Mouse (Mus musculus): ENCODE data around the gene Gm6502. TPM values are rescaled to one million over a fixed set of nuclear protein-coding genes. Genes with fewer than 3 reads are reported as not detected.
"Not testable (repeated sequence)": the region's sequence is repeated elsewhere in the genome, so short reads cannot be mapped to it uniquely, and the experiment has no call there.

The Gm6502 gene
- total RNA-seq (2014; rRNA removed), result not detected in 2 replicates
- polyA plus RNA-seq (2015; fragmentation: Nextera tagmentation; extraction: Ambion mirVana), result not detected in 2 replicates

- no CpG with 5 or more reads among the region's 2 CpGs for WGBS
- not testable (repeated sequence) for H3K36me3 ChIP-seq (ENCODE audit: insufficient read depth); H3K9me3 ChIP-seq (ENCODE audit: low read length); H3K4me2 ChIP-seq (ENCODE audit: low read depth); ATAC-seq; H3K9ac ChIP-seq; H3K27ac ChIP-seq (ENCODE audit: low read depth, low read length); H3K4me3 ChIP-seq (ENCODE audit: low read depth, low read length); H3K27me3 ChIP-seq (ENCODE audit: insufficient read depth, low read length); DNase-seq; H3K4me1 ChIP-seq (ENCODE audit: insufficient read depth)
Observed at GRCm38 (mm10) chr5:94314135-94314534, at the start of gene Gm6502. TSS of gene Gm6502 (plus strand) at chr5:94314435.

GRCm38 (mm10) chr5:94306696-94307095 lies 7.5 kb upstream of the Gm6502 start, which contains the start of gene A430089I19Rik:
TSS of gene A430089I19Rik (minus strand) at chr5:94306796.
- 92% methylated on average over 1 of the region's 1 CpGs for WGBS
- H3K9ac ChIP-seq; H3K4me1 ChIP-seq (ENCODE audit: insufficient read depth); H3K36me3 ChIP-seq (ENCODE audit: insufficient read depth); H3K4me2 ChIP-seq (ENCODE audit: low read depth); H3K9me3 ChIP-seq (ENCODE audit: low read length); DNase-seq; H3K4me3 ChIP-seq (ENCODE audit: low read depth, low read length); H3K27me3 ChIP-seq (ENCODE audit: insufficient read depth, low read length); ATAC-seq; H3K27ac ChIP-seq (ENCODE audit: low read depth, low read length): not testable (repeated sequence)

GRCm38 (mm10) chr5:94339449-94339848 lies 25.2 kb downstream of the Gm6502 start, which contains the start of gene AA792892:
TSS of gene AA792892 (plus strand) at chr5:94339749.
- not testable (repeated sequence) for H3K27me3 ChIP-seq (ENCODE audit: insufficient read depth, low read length); H3K4me3 ChIP-seq (ENCODE audit: low read depth, low read length); H3K4me1 ChIP-seq (ENCODE audit: insufficient read depth); H3K9me3 ChIP-seq (ENCODE audit: low read length); H3K27ac ChIP-seq (ENCODE audit: low read depth, low read length); H3K4me2 ChIP-seq (ENCODE audit: low read depth); H3K36me3 ChIP-seq (ENCODE audit: insufficient read depth); ATAC-seq; DNase-seq; H3K9ac ChIP-seq
- WGBS, result no CpG with 5 or more reads among the region's 2 CpGs

Other genes with a start within 250 kb of the Gm6502 start
- not detected in 2 replicates for gene BC061212, start 243.9 kb upstream of the Gm6502 start, total RNA-seq (2014; rRNA removed)
- gene BC061212, start 243.9 kb upstream of the Gm6502 start, polyA plus RNA-seq (2015; fragmentation: Nextera tagmentation; extraction: Ambion mirVana), result not detected in 2 replicates
- not detected in 2 replicates for gene Gm6351, start 238.1 kb upstream of the Gm6502 start, total RNA-seq (2014; rRNA removed)
- gene Gm6351, start 238.1 kb upstream of the Gm6502 start, polyA plus RNA-seq (2015; fragmentation: Nextera tagmentation; extraction: Ambion mirVana), result not detected in 2 replicates
- not detected in 2 replicates for gene Gm3106, start 96.4 kb upstream of the Gm6502 start, total RNA-seq (2014; rRNA removed)
- gene Gm3106, start 96.4 kb upstream of the Gm6502 start, polyA plus RNA-seq (2015; fragmentation: Nextera tagmentation; extraction: Ambion mirVana), result not detected in 2 replicates
- not detected in 2 replicates for gene A430089I19Rik, start 7.6 kb upstream of the Gm6502 start, total RNA-seq (2014; rRNA removed)
- not detected in 2 replicates for gene A430089I19Rik, start 7.6 kb upstream of the Gm6502 start, polyA plus RNA-seq (2015; fragmentation: Nextera tagmentation; extraction: Ambion mirVana)
- not detected in 2 replicates for gene AA792892, start 25.3 kb downstream of the Gm6502 start, total RNA-seq (2014; rRNA removed)
- gene AA792892, start 25.3 kb downstream of the Gm6502 start, polyA plus RNA-seq (2015; fragmentation: Nextera tagmentation; extraction: Ambion mirVana), result not detected in 2 replicates
- gene Gm7682, start 131.3 kb downstream of the Gm6502 start, total RNA-seq (2014; rRNA removed), result not detected in 2 replicates
- not detected in 2 replicates for gene Gm7682, start 131.3 kb downstream of the Gm6502 start, polyA plus RNA-seq (2015; fragmentation: Nextera tagmentation; extraction: Ambion mirVana)
- gene Gm3139, start 211.9 kb downstream of the Gm6502 start, total RNA-seq (2014; rRNA removed), result not detected in 2 replicates
- gene Gm3139, start 211.9 kb downstream of the Gm6502 start, polyA plus RNA-seq (2015; fragmentation: Nextera tagmentation; extraction: Ambion mirVana), result not detected in 2 replicates

All from forebrain, postnatal 0 days (tissue).